Mouse (Mus musculus): ENCODE data around the gene Man2a1. TPM values are rescaled to one million over a fixed set of nuclear protein-coding genes. Genes with fewer than 3 reads are reported as not detected.
A peak's percentile ranks its signal among the peaks of the same experiment; 100 is the strongest.

Gene Man2a1
- polyA plus RNA-seq, 1 experiment = 53.4 TPM

- Histone ChIP-seq H3K36me3 (ENCODE audit: control insufficient read depth, insufficient read depth, low read length, poor library complexity, severe bottlenecking) (no peaks in the 10 kb centered on the region), H3K9ac (ENCODE audit: low read depth, poor library complexity, severe bottlenecking) (no peak overlapping the region), H3K27me3 (ENCODE audit: control insufficient read depth, insufficient read depth, low read length, poor library complexity, severe bottlenecking) (no peaks in the 10 kb centered on the region), H3K9me3 (replicated peaks; ENCODE audit: control insufficient read depth, insufficient read depth, low read length, poor library complexity, severe bottlenecking) (no peaks in the 10 kb centered on the region; the same call in 1 of the 2 replicates), H3K27ac (ENCODE audit: insufficient read depth, low read length) (no peak overlapping the region), H3K4me3 (ENCODE audit: low read depth, low read length) (no peak overlapping the region), H3K4me1 (ENCODE audit: control insufficient read depth, insufficient read depth, low read length) (no peaks in the 10 kb centered on the region)
- TF ChIP-seq POLR2A (IDR thresholded peaks at IDR 0.05; ENCODE audit: insufficient read depth, low read length) = no peak
- TF ChIP-seq CTCF (IDR thresholded peaks at IDR 0.05; ENCODE audit: low read depth, low read length) = no peak
- TF ChIP-seq EP300 (IDR thresholded peaks at IDR 0.05; ENCODE audit: insufficient read depth, low read depth, low read length) = no peak
These were observed 7.7 kb upstream of the Man2a1 start for GRCm38 (mm10) chr17:64592788-64593187.

- Histone ChIP-seq H3K4me3 (ENCODE audit: low read depth, low read length) (no peak overlapping the region), H3K27ac (ENCODE audit: insufficient read depth, low read length) (no peak overlapping the region), H3K36me3 (ENCODE audit: control insufficient read depth, insufficient read depth, low read length, poor library complexity, severe bottlenecking) (no peaks in the 10 kb centered on the region), H3K27me3 (ENCODE audit: control insufficient read depth, insufficient read depth, low read length, poor library complexity, severe bottlenecking) (no peaks in the 10 kb centered on the region), H3K4me1 (ENCODE audit: control insufficient read depth, insufficient read depth, low read length) (no peaks in the 10 kb centered on the region), H3K9me3 (replicated peaks; ENCODE audit: control insufficient read depth, insufficient read depth, low read length, poor library complexity, severe bottlenecking) (no peaks in the 10 kb centered on the region; the same call in 1 of the 2 replicates), H3K9ac (ENCODE audit: low read depth, poor library complexity, severe bottlenecking) (no peak overlapping the region)
- TF ChIP-seq EP300 (IDR thresholded peaks at IDR 0.05; ENCODE audit: insufficient read depth, low read depth, low read length) (no peak), CTCF (IDR thresholded peaks at IDR 0.05; ENCODE audit: low read depth, low read length) (peak; percentile 62)
These were observed 2.8 kb upstream of the Man2a1 start for GRCm38 (mm10) chr17:64597770-64598169.

GRCm38 (mm10) chr17:64599916-64600315 lies 620 bp upstream of the Man2a1 start:
- no peak for TF ChIP-seq CTCF (IDR thresholded peaks at IDR 0.05; ENCODE audit: low read depth, low read length)
- no peak for TF ChIP-seq POLR2A (IDR thresholded peaks at IDR 0.05; ENCODE audit: insufficient read depth, low read length)
- TF ChIP-seq EP300 (IDR thresholded peaks at IDR 0.05; ENCODE audit: insufficient read depth, low read depth, low read length) = no peak
- H3K36me3 ChIP-seq (ENCODE audit: control insufficient read depth, insufficient read depth, low read length, poor library complexity, severe bottlenecking) = no peaks in the 10 kb centered on the region
- H3K4me1 ChIP-seq (ENCODE audit: control insufficient read depth, insufficient read depth, low read length) = no peaks in the 10 kb centered on the region
- H3K9ac ChIP-seq (ENCODE audit: low read depth, poor library complexity, severe bottlenecking) = peak overlapping the region; percentile 30; the same call in 1 of the 2 replicates
- H3K9me3 ChIP-seq (replicated peaks; ENCODE audit: control insufficient read depth, insufficient read depth, low read length, poor library complexity, severe bottlenecking) = no peaks in the 10 kb centered on the region
- no peaks in the 10 kb centered on the region for H3K27me3 ChIP-seq (ENCODE audit: control insufficient read depth, insufficient read depth, low read length, poor library complexity, severe bottlenecking)
- H3K27ac ChIP-seq (ENCODE audit: insufficient read depth, low read length) = no peak overlapping the region
- peak overlapping the region; percentile 47 for H3K4me3 ChIP-seq (ENCODE audit: low read depth, low read length)

GRCm38 (mm10) chr17:64601091-64601750 lies 685 bp downstream of the Man2a1 start:
- Histone ChIP-seq H3K36me3 (ENCODE audit: control insufficient read depth, insufficient read depth, low read length, poor library complexity, severe bottlenecking) (no peaks in the 10 kb centered on the region), H3K4me1 (ENCODE audit: control insufficient read depth, insufficient read depth, low read length) (no peaks in the 10 kb centered on the region), H3K4me3 (ENCODE audit: low read depth, low read length) (peak overlapping the region; percentile 99), H3K9ac (ENCODE audit: low read depth, poor library complexity, severe bottlenecking) (peak overlapping the region; percentile 94), H3K27me3 (ENCODE audit: control insufficient read depth, insufficient read depth, low read length, poor library complexity, severe bottlenecking) (no peaks in the 10 kb centered on the region), H3K27ac (ENCODE audit: insufficient read depth, low read length) (no peak overlapping the region), H3K9me3 (replicated peaks; ENCODE audit: control insufficient read depth, insufficient read depth, low read length, poor library complexity, severe bottlenecking) (no peaks in the 10 kb centered on the region)
- TF ChIP-seq POLR2A (IDR thresholded peaks at IDR 0.05; ENCODE audit: insufficient read depth, low read length) = no peak
- no peak for TF ChIP-seq EP300 (IDR thresholded peaks at IDR 0.05; ENCODE audit: insufficient read depth, low read depth, low read length)
- TF ChIP-seq CTCF (IDR thresholded peaks at IDR 0.05; ENCODE audit: low read depth, low read length) = no peak

- no peaks in the 10 kb centered on the region for H3K9me3 ChIP-seq (replicated peaks; ENCODE audit: control insufficient read depth, insufficient read depth, low read length, poor library complexity, severe bottlenecking)
- peak overlapping the region; percentile 99 for H3K4me3 ChIP-seq (ENCODE audit: low read depth, low read length)
- H3K4me1 ChIP-seq (ENCODE audit: control insufficient read depth, insufficient read depth, low read length) = no peaks in the 10 kb centered on the region
- H3K27ac ChIP-seq (ENCODE audit: insufficient read depth, low read length) = no peak overlapping the region
- H3K36me3 ChIP-seq (ENCODE audit: control insufficient read depth, insufficient read depth, low read length, poor library complexity, severe bottlenecking) = no peaks in the 10 kb centered on the region
- H3K27me3 ChIP-seq (ENCODE audit: control insufficient read depth, insufficient read depth, low read length, poor library complexity, severe bottlenecking) = no peaks in the 10 kb centered on the region
- H3K9ac ChIP-seq (ENCODE audit: low read depth, poor library complexity, severe bottlenecking) = peak overlapping the region; percentile 94
- TF ChIP-seq CTCF (IDR thresholded peaks at IDR 0.05; ENCODE audit: low read depth, low read length) (peak; percentile 44), POLR2A (IDR thresholded peaks at IDR 0.05; ENCODE audit: insufficient read depth, low read length) (no peak), EP300 (IDR thresholded peaks at IDR 0.05; ENCODE audit: insufficient read depth, low read depth, low read length) (no peak)
These were observed 1.4 kb downstream of the Man2a1 start for GRCm38 (mm10) chr17:64601751-64602578.

- no peaks in the 10 kb centered on the region for H3K4me1 ChIP-seq (ENCODE audit: control insufficient read depth, insufficient read depth, low read length)
- no peaks in the 10 kb centered on the region for H3K9me3 ChIP-seq (replicated peaks; ENCODE audit: control insufficient read depth, insufficient read depth, low read length, poor library complexity, severe bottlenecking)
- H3K27me3 ChIP-seq (ENCODE audit: control insufficient read depth, insufficient read depth, low read length, poor library complexity, severe bottlenecking) = no peaks in the 10 kb centered on the region
- H3K9ac ChIP-seq (ENCODE audit: low read depth, poor library complexity, severe bottlenecking) = no peak overlapping the region
- H3K36me3 ChIP-seq (ENCODE audit: control insufficient read depth, insufficient read depth, low read length, poor library complexity, severe bottlenecking) = no peaks in the 10 kb centered on the region
- no peak overlapping the region for H3K4me3 ChIP-seq (ENCODE audit: low read depth, low read length)
- TF ChIP-seq CTCF (IDR thresholded peaks at IDR 0.05; ENCODE audit: low read depth, low read length) (no peak), POLR2A (IDR thresholded peaks at IDR 0.05; ENCODE audit: insufficient read depth, low read length) (no peak), EP300 (IDR thresholded peaks at IDR 0.05; ENCODE audit: insufficient read depth, low read depth, low read length) (no peak)
- H3K27ac ChIP-seq (ENCODE audit: insufficient read depth, low read length) = no peak overlapping the region
These were observed 2.6 kb downstream of the Man2a1 start for GRCm38 (mm10) chr17:64603134-64603533.

All from ES-Bruce4 (cell line).